ENCODE assay signal across 24 mouse cellular contexts in genomic region chr8:50264757-50265156, GRCm38 (mm10).
DNase-seq lines count a peak whose midpoint lies in the region; ATAC-seq and TF ChIP-seq lines count a peak whose summit lies in the region.
"Had no signal": no experiment of that assay in that cellular context is flagged by ENCODE, and none has a peak within 500 bp of the region (broad histone marks: within the 10 kb centered on the region; RNA-seq: fewer than 3 reads in every experiment).

No protein-coding gene starts in this region.

- no peak for DNase-seq in limb, embryonic 11.5 days (ENCODE audit: low spot score)
- no peak for DNase-seq in limb, embryonic 10.5 days (ENCODE audit: low spot score)
- DNase-seq in lung, embryonic 14.5 days, result no peak
- no peak for DNase-seq in lung, postnatal 14 days
- DNase-seq in forelimb bud, embryonic 11.5 days (ENCODE audit: low read depth, low spot score), result peak; percentile 26
- peak; percentile 3 for DNase-seq in hindlimb bud, embryonic 11.5 days (ENCODE audit: extremely low spot score, low read depth, low spot score)
- DNase-seq in MN1 (ENCODE audit: low spot score), result no peak
- DNase-seq: adrenal gland, adult 2 months; adrenal gland, adult 8-10 months; adrenal gland, postnatal 10 days; adrenal gland, postnatal 14 days; adrenal gland, postnatal 25 days; adrenal gland, postnatal 36 days; B cell, adult 2 months; cerebellum, adult 11 months; cerebellum, adult 11-12 months; cerebellum, adult 18-20 months; cerebellum, adult 2 months had no signal

- no peaks in the 10 kb centered on the region for H3K27me3 ChIP-seq in limb, embryonic 11.5 days (ENCODE audit: control insufficient read depth, insufficient read depth, low read length)
- no peaks in the 10 kb centered on the region for H3K27me3 ChIP-seq in limb, embryonic 10.5 days (ENCODE audit: low read depth, poor library complexity, severe bottlenecking)
- no peaks in the 10 kb centered on the region for H3K27me3 ChIP-seq in lung, embryonic 14.5 days (ENCODE audit: insufficient read depth, low read length)
- H3K27me3 ChIP-seq: CH12.LX, Patski had no signal

- no peak overlapping the region for H3K9ac ChIP-seq in limb, embryonic 11.5 days (ENCODE audit: low read length)
- H3K9ac ChIP-seq in lung, embryonic 14.5 days, result no peak overlapping the region

- H3K4me3 ChIP-seq in limb, embryonic 11.5 days (ENCODE audit: low read depth, low read length), result no peak overlapping the region
- H3K4me3 ChIP-seq in limb, embryonic 10.5 days, result no peak overlapping the region
- H3K4me3 ChIP-seq in lung, embryonic 14.5 days (ENCODE audit: low read depth, low read length), result no peak overlapping the region

- H3K4me2 ChIP-seq in limb, embryonic 11.5 days (ENCODE audit: low read depth, severe bottlenecking), result no peak overlapping the region
- H3K4me2 ChIP-seq in lung, embryonic 14.5 days, result no peak overlapping the region

- H3K36me3 ChIP-seq in limb, embryonic 11.5 days (ENCODE audit: control insufficient read depth, insufficient read depth, low read length), result no peaks in the 10 kb centered on the region
- H3K36me3 ChIP-seq in limb, embryonic 10.5 days, result no peaks in the 10 kb centered on the region
- H3K36me3 ChIP-seq in lung, embryonic 14.5 days (ENCODE audit: insufficient read depth), result no peaks in the 10 kb centered on the region
- H3K36me3 ChIP-seq: G1E had no signal

- WGBS in limb, embryonic 11.5 days, result 36% methylated on average over 4 of the region's 4 CpGs
- WGBS in limb, embryonic 10.5 days, result 59% methylated on average over 4 of the region's 4 CpGs
- WGBS in lung, embryonic 14.5 days, result 52% methylated on average over 4 of the region's 4 CpGs

- no peaks in the 10 kb centered on the region for H3K4me1 ChIP-seq in limb, embryonic 11.5 days (ENCODE audit: control insufficient read depth, insufficient read depth, low read length)
- peaks cover 2% of the 10 kb centered on the region; the same call in 1 of the 2 replicates for H3K4me1 ChIP-seq in limb, embryonic 10.5 days
- H3K4me1 ChIP-seq in lung, embryonic 14.5 days (ENCODE audit: insufficient read depth), result no peaks in the 10 kb centered on the region

- TF ChIP-seq CTCF in lung, embryonic 14.5 days (IDR thresholded peaks at IDR 0.05; ENCODE audit: low read depth), result no peak

- peak; percentile 72; the same call in 1 of the 2 replicates for ATAC-seq in limb, embryonic 11.5 days (ENCODE audit: insufficient number of reproducible peaks, low FRiP score, low TSS enrichment, low read depth)
- peak; percentile 54; the same call in 1 of the 2 replicates for ATAC-seq in lung, embryonic 14.5 days (ENCODE audit: insufficient read depth)
- ATAC-seq in cerebellum, adult (ENCODE audit: insufficient number of reproducible peaks, low FRiP score, low TSS enrichment), result no peak
- ATAC-seq: activated CD4-positive, CD25-positive, alpha-beta regulatory T cell, adult 4 months; CD4-positive, CD25-positive, alpha-beta regulatory T cell, adult 4 months; Patski had no signal

- no peak overlapping the region for H3K27ac ChIP-seq in limb, embryonic 11.5 days (replicated peaks; ENCODE audit: low read depth, low read length)
- no peak overlapping the region for H3K27ac ChIP-seq in limb, embryonic 10.5 days
- H3K27ac ChIP-seq in lung, embryonic 14.5 days (ENCODE audit: low read depth), result no peak overlapping the region

- H3K9me3 ChIP-seq in limb, embryonic 11.5 days (ENCODE audit: control insufficient read depth, low read length), result no peaks in the 10 kb centered on the region
- H3K9me3 ChIP-seq in limb, embryonic 10.5 days (replicated peaks), result no peaks in the 10 kb centered on the region
- H3K9me3 ChIP-seq in lung, embryonic 14.5 days (ENCODE audit: low read depth, low read length), result no peaks in the 10 kb centered on the region
- H3K9me3 ChIP-seq: G1E had no signal

Comparison
In these comparisons a context has a peak if more than half of its experiments do, and no peak if none do; other contexts are left out.
1. DNase-seq: peak in forelimb bud, embryonic 11.5 days (single experiment) and hindlimb bud, embryonic 11.5 days (single experiment); none in limb, embryonic 11.5 days (single experiment), limb, embryonic 10.5 days (single experiment), lung, embryonic 14.5 days (single experiment), lung, postnatal 14 days (single experiment) and MN1 (single experiment).